Mouse (Mus musculus): ENCODE data around the gene Nufip1.

The Nufip1 gene

GRCm38 (mm10) chr14:76110396-76111221, at the start of gene Nufip1, which contains the start of gene Gpalpp1:
Gene Nufip1 (plus strand): TSS chr14:76110891.
Gene Gpalpp1 (minus strand): TSS chr14:76110760.
- DNase-seq (ENCODE audit: low read depth, low spot score): peak; percentile 95

- no peak for DNase-seq (ENCODE audit: low read depth, low spot score)
Measured at GRCm38 (mm10) chr14:76067237-76067636, 43.5 kb upstream of the Nufip1 start.

GRCm38 (mm10) chr14:76068296-76068695, 42.4 kb upstream of the Nufip1 start:
- DNase-seq (ENCODE audit: low read depth, low spot score): no peak

GRCm38 (mm10) chr14:76069296-76069695, 41.4 kb upstream of the Nufip1 start:
- DNase-seq (ENCODE audit: low read depth, low spot score): no peak

GRCm38 (mm10) chr14:76072626-76073025, 38.1 kb upstream of the Nufip1 start:
- DNase-seq (ENCODE audit: low read depth, low spot score): no peak

- no peak for DNase-seq (ENCODE audit: low read depth, low spot score)
Measured at GRCm38 (mm10) chr14:76074206-76074605, 36.5 kb upstream of the Nufip1 start.

GRCm38 (mm10) chr14:76075721-76076120, 35.0 kb upstream of the Nufip1 start:
- no peak for DNase-seq (ENCODE audit: low read depth, low spot score)

- DNase-seq (ENCODE audit: low read depth, low spot score): no peak
Measured at GRCm38 (mm10) chr14:76076602-76077001, 34.1 kb upstream of the Nufip1 start.

- peak; percentile 76 for DNase-seq (ENCODE audit: low read depth, low spot score)
Measured at GRCm38 (mm10) chr14:76077088-76077491, 33.6 kb upstream of the Nufip1 start.

GRCm38 (mm10) chr14:76081451-76081850, 29.2 kb upstream of the Nufip1 start:
- no peak for DNase-seq (ENCODE audit: low read depth, low spot score)

- no peak for DNase-seq (ENCODE audit: low read depth, low spot score)
Measured at GRCm38 (mm10) chr14:76082086-76082636, 28.5 kb upstream of the Nufip1 start.

GRCm38 (mm10) chr14:76084188-76084587, 26.5 kb upstream of the Nufip1 start:
- no peak for DNase-seq (ENCODE audit: low read depth, low spot score)

- no peak for DNase-seq (ENCODE audit: low read depth, low spot score)
Measured at GRCm38 (mm10) chr14:76097244-76097643, 13.4 kb upstream of the Nufip1 start.

GRCm38 (mm10) chr14:76097815-76098214, 12.9 kb upstream of the Nufip1 start:
- no peak for DNase-seq (ENCODE audit: low read depth, low spot score)

- no peak for DNase-seq (ENCODE audit: low read depth, low spot score)
Measured at GRCm38 (mm10) chr14:76099543-76099942, 11.1 kb upstream of the Nufip1 start.

GRCm38 (mm10) chr14:76115744-76116143, 5.1 kb downstream of the Nufip1 start:
- no peak for DNase-seq (ENCODE audit: low read depth, low spot score)

GRCm38 (mm10) chr14:76118963-76119362, 8.3 kb downstream of the Nufip1 start:
- DNase-seq (ENCODE audit: low read depth, low spot score): no peak

GRCm38 (mm10) chr14:76120472-76120871, 9.8 kb downstream of the Nufip1 start:
- no peak for DNase-seq (ENCODE audit: low read depth, low spot score)

GRCm38 (mm10) chr14:76121901-76122662, 11.4 kb downstream of the Nufip1 start:
- peak; percentile 54 for DNase-seq (ENCODE audit: low read depth, low spot score)

- no peak for DNase-seq (ENCODE audit: low read depth, low spot score)
Measured at GRCm38 (mm10) chr14:76122663-76123058, 12.0 kb downstream of the Nufip1 start.

GRCm38 (mm10) chr14:76127311-76127710, 16.6 kb downstream of the Nufip1 start:
- no peak for DNase-seq (ENCODE audit: low read depth, low spot score)

- no peak for DNase-seq (ENCODE audit: low read depth, low spot score)
Measured at GRCm38 (mm10) chr14:76128174-76128573, 17.5 kb downstream of the Nufip1 start.

All from forelimb bud, embryonic 11.5 days (tissue).